14 mouse cellular contexts compared by ENCODE assay signal in the genomic region with DNA sequence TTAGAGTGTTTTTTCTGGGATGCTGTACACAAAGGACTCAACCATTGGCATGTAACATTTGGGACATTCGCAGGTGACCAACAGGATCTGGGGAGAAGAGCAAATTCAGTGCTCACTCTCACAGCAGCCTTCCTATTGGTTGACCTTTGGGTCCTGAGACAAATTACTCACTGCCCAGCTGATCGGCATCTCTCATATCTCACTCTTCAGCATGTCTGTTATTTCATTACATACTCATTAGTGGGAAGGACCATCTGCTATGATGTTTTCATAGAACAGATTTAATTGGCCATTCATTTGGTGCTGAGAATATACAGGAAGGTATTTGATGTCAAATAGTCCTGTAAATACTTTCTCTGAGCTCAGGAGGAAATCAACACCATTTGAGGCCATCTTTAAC.
DNase-seq lines count a peak whose midpoint lies in the region.
"Had no signal": no experiment of that assay in that cellular context is flagged by ENCODE, and none has a peak within 500 bp of the region (broad histone marks: within the 10 kb centered on the region; RNA-seq: fewer than 3 reads in every experiment).

No protein-coding gene starts in this region.

- DNase-seq in heart, adult 11 months: peak; percentile 41
- no peak for DNase-seq in heart, postnatal 14 days
- DNase-seq in retina, embryonic 14.5 days (ENCODE audit: low spot score): peak; percentile 50
- no peak for DNase-seq in urinary bladder, postnatal 25 days (ENCODE audit: low spot score)
- DNase-seq in frontal cortex, postnatal 25 days (ENCODE audit: low spot score in 2 of 2): no peak
- DNase-seq: adrenal gland, adult 2 months; adrenal gland, postnatal 10 days; adrenal gland, postnatal 25 days; cerebellum, adult 11-12 months; cerebellum, adult 2 months; cerebellum, adult 9-10 months; cerebellum, postnatal 10 days; cerebellum, postnatal 25 days; forebrain, postnatal 0 days had no signal

- intact Hi-C loops in heart, postnatal 14 days (cut with DNase I): no loop called here

Comparison
In these comparisons a context has a peak if more than half of its experiments do, and no peak if none do; other contexts are left out.
1. DNase-seq: peak in heart, adult 11 months (single experiment) and retina, embryonic 14.5 days (single experiment); none in heart, postnatal 14 days (0 of 2), urinary bladder, postnatal 25 days (single experiment) and frontal cortex, postnatal 25 days (0 of 2).